Mouse (Mus musculus) liver, embryonic 16.5 days (tissue): ENCODE results near the gene 4930449I24Rik. TPM values are rescaled to one million over a fixed set of nuclear protein-coding genes. Genes with fewer than 3 reads are reported as not detected.
"Not testable (repeated sequence)": the region's sequence is repeated elsewhere in the genome, so short reads cannot be mapped to it uniquely, and the experiment has no call there.

ENCODE experiments used
- ATAC-seq: fragments of 200-750 bp; cut with Nextera tagmentation; 2 replicates; pipeline ENCODE4 v1.8.0; 2017; ENCODE audit warnings: low read depth, mild to moderate bottlenecking, moderate number of reproducible peaks, moderate library complexity
- H3K27ac ChIP-seq: fragments of 300-500 bp; sonication (generic); 2 replicates; pipeline ENCODE4 v1.5.1; 2014; ENCODE audit warnings: mild to moderate bottlenecking, low read length
- H3K27me3 ChIP-seq: fragments of 300-500 bp; sonication (generic); 2 replicates; pipeline ENCODE4 v1.6.1; 2014; ENCODE audit warnings: low read depth, low read length, mixed read lengths; ENCODE audit not compliant: control insufficient read depth, insufficient read depth
- H3K36me3 ChIP-seq: fragments of 300-500 bp; sonication (generic); 2 replicates; pipeline ENCODE4 v1.6.1; 2014; ENCODE audit warnings: mild to moderate bottlenecking; ENCODE audit not compliant: control insufficient read depth, insufficient read depth
- H3K4me1 ChIP-seq: fragments of 300-500 bp; sonication (generic); 2 replicates; pipeline ENCODE4 v1.6.1; 2014; ENCODE audit warnings: low read depth, low read length, mixed read lengths; ENCODE audit not compliant: control insufficient read depth
- H3K4me2 ChIP-seq: fragments of 300-500 bp; sonication (generic); 2 replicates; pipeline ENCODE4 v1.6.1; 2014; ENCODE audit warnings: low read depth, low read length, mixed read lengths
- H3K4me3 ChIP-seq: fragments of 300-500 bp; sonication (generic); 2 replicates; pipeline ENCODE4 v1.5.1; 2014; ENCODE audit warnings: low read depth, mild to moderate bottlenecking, low read length
- H3K9ac ChIP-seq: fragments of 300-500 bp; sonication (generic); 2 replicates; pipeline ENCODE4 v1.6.1; 2014; ENCODE audit warnings: low read depth, low read length
- H3K9me3 ChIP-seq: fragments of 300-500 bp; sonication (generic); replicated peaks from 2 replicates; pipeline ENCODE4 v1.6.1; 2016; ENCODE audit warnings: low read length; ENCODE audit not compliant: control insufficient read depth
- WGBS: fragments of 180-500 bp; shearing (Covaris S2); extraction: QIAGEN DNeasy Blood & Tissue Kit; methylation state at CpG from one replicate; pipeline ENCODE4 v1.1.7; 2014; ENCODE audit not compliant: insufficient replicate concordance; 5-methylcytosine and 5-hydroxymethylcytosine counted together
- polyA plus RNA-seq: library from polyadenylated mRNA; unstranded; fragments of >200 nt; fragmentation: Nextera tagmentation; extraction: Ambion mirVana; gene quantifications from 2 replicates; pipeline ENCODE4 v1.2.1, GENCODE M21; 2015

Gene 4930449I24Rik
- polyA plus RNA-seq, 1 experiment from 2014 or later = not detected

DNA sequence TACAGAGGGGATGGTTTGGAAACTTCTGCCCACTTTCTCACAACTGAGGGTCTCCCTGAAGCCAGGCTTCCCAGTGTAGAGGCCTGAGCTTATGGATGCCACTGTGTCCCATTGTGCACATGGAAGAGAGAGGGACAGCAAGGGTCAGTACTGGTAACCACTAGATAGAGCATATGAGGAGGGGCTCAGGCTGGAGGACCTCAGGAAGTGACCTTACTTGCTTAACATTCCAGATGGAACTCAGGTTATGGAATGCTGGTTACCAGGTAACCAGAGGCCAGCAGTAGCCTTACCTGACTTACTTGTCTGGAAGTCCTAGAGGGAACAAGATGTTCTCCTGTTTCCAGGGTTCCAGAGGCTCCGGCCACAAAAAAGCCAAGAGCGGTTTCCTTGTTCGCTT, 20.5 kb upstream of the 4930449I24Rik start, which contains the start of gene Gm6408:
Gene Gm6408, plus strand, starts transcription at position 301 of the 400 bp plus-strand sequence.
- 80% methylated on average over 1 of the region's 3 CpGs for WGBS
- not testable (repeated sequence) for H3K9me3 ChIP-seq, H3K4me1 ChIP-seq, H3K9ac ChIP-seq, H3K4me3 ChIP-seq, H3K36me3 ChIP-seq, H3K4me2 ChIP-seq, H3K27me3 ChIP-seq, H3K27ac ChIP-seq, ATAC-seq

- not testable (repeated sequence) for H3K4me1 ChIP-seq, H3K27ac ChIP-seq, ATAC-seq, H3K36me3 ChIP-seq, H3K4me3 ChIP-seq, H3K4me2 ChIP-seq, H3K27me3 ChIP-seq, H3K9ac ChIP-seq, H3K9me3 ChIP-seq
- WGBS = 3% methylated on average over 3 of the region's 4 CpGs
Measured at GRCm38 (mm10) chr5:146488959-146489358, 13.2 kb upstream of the 4930449I24Rik start.

GRCm38 (mm10) chr5:146491063-146491462, 11.1 kb upstream of the 4930449I24Rik start, which contains the start of gene Gm6370:
Gene Gm6370 (plus strand): TSS chr5:146491363.
- not testable (repeated sequence) for H3K27me3 ChIP-seq, H3K9ac ChIP-seq, H3K4me2 ChIP-seq, H3K4me3 ChIP-seq, H3K36me3 ChIP-seq, ATAC-seq, H3K9me3 ChIP-seq, H3K27ac ChIP-seq, H3K4me1 ChIP-seq
- WGBS = no CpG with 5 or more reads among the region's 5 CpGs

GRCm38 (mm10) chr5:146513823-146514222, 11.6 kb downstream of the 4930449I24Rik start, which contains the start of gene Gm3402:
Gene Gm3402 (plus strand): TSS chr5:146514123.
- ATAC-seq, H3K27ac ChIP-seq, H3K4me2 ChIP-seq, H3K36me3 ChIP-seq, H3K9me3 ChIP-seq, H3K9ac ChIP-seq, H3K4me1 ChIP-seq, H3K4me3 ChIP-seq, H3K27me3 ChIP-seq: not testable (repeated sequence)
- WGBS = no CpG with 5 or more reads among the region's 5 CpGs

DNA sequence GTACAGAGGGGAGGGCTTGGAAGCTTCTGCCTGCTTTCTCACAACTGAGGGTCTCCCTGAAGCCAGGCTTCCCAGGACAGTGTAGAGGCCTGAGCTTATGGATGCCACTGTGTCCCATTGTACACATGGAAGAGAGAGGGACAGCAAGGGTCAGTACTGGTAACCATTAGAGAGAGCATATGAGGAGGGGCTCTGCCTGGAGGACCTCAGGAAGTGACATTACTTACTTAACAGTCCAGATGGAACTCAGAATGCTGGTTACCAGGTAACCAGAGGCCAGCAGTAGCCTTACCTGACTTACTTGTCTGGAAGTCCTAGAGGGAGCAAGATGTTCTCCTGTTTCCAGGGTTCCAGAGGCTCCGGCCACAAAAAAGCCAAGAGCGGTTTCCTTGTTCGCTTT, 23.3 kb downstream of the 4930449I24Rik start, which contains the start of gene Gm3404:
Gene Gm3404, plus strand, starts transcription at position 301 of the 400 bp plus-strand sequence.
- not testable (repeated sequence) for H3K4me2 ChIP-seq, H3K4me1 ChIP-seq, H3K9me3 ChIP-seq, H3K27ac ChIP-seq, H3K36me3 ChIP-seq, ATAC-seq, H3K9ac ChIP-seq, H3K27me3 ChIP-seq, H3K4me3 ChIP-seq
- WGBS = 79% methylated on average over 3 of the region's 3 CpGs

GRCm38 (mm10) chr5:146537347-146537746, 35.1 kb downstream of the 4930449I24Rik start, which contains the start of gene Gm3409:
Gene Gm3409 (plus strand): TSS chr5:146537647.
- H3K27me3 ChIP-seq, H3K9me3 ChIP-seq, H3K9ac ChIP-seq, H3K4me1 ChIP-seq, H3K4me3 ChIP-seq, H3K27ac ChIP-seq, H3K36me3 ChIP-seq, H3K4me2 ChIP-seq, ATAC-seq: not testable (repeated sequence)
- 89% methylated on average over 2 of the region's 3 CpGs for WGBS

Other genes starting within 250 kb of the 4930449I24Rik start
- 0.04 and 0.05 TPM in 2 replicates for gene Wasf3, start 117.4 kb upstream of the 4930449I24Rik start, polyA plus RNA-seq
- not detected in 2 replicates for gene Gm6408, start 20.4 kb upstream of the 4930449I24Rik start, polyA plus RNA-seq
- not detected in 2 replicates for gene Gm6370, start 11.0 kb upstream of the 4930449I24Rik start, polyA plus RNA-seq
- not detected in 2 replicates for gene Gm3402, start 11.7 kb downstream of the 4930449I24Rik start, polyA plus RNA-seq
- not detected in 2 replicates for gene Gm3404, start 23.4 kb downstream of the 4930449I24Rik start, polyA plus RNA-seq
- gene Gm3409, start 35.2 kb downstream of the 4930449I24Rik start, polyA plus RNA-seq = not detected in 2 replicates
- not detected in 2 replicates for gene Gm3415, start 53.7 kb downstream of the 4930449I24Rik start, polyA plus RNA-seq
- 0.13 and 0.20 TPM in 2 replicates for gene Gpr12, start 82.8 kb downstream of the 4930449I24Rik start, polyA plus RNA-seq